In genomic region chr11:3575238-3575637, GRCm38 (mm10) we compare ENCODE assay signal across 9 mouse cellular contexts. TPM values are rescaled to one million over a fixed set of nuclear protein-coding genes. Genes with fewer than 3 reads are reported as not detected.
A peak's percentile ranks its signal among the peaks of the same experiment; 100 is the strongest.
DNase-seq lines count a peak whose midpoint lies in the region; ATAC-seq and TF ChIP-seq lines count a peak whose summit lies in the region.
"Had no signal": no experiment of that assay in that cellular context is flagged by ENCODE, and none has a peak within 500 bp of the region (broad histone marks: within the 10 kb centered on the region; RNA-seq: fewer than 3 reads in every experiment).

No protein-coding gene starts in this region.

- no peak overlapping the region for H3K4me3 ChIP-seq in liver, adult 2 months (ENCODE audit: insufficient read depth, low read depth, low read length)
- H3K4me3 ChIP-seq in liver, embryonic 12.5 days, result no peak overlapping the region
- no peak overlapping the region for H3K4me3 ChIP-seq in heart, embryonic 10.5 days
- H3K4me3 ChIP-seq in kidney, embryonic 16.5 days (ENCODE audit: low read length), result no peak overlapping the region
- no peak overlapping the region for H3K4me3 ChIP-seq in small intestine, adult 2 months (ENCODE audit: low read depth, low read length)
- H3K4me3 ChIP-seq in thymus, adult 2 months (ENCODE audit: control insufficient read depth, insufficient read depth, low read length), result no peak overlapping the region

- H3K4me1 ChIP-seq in liver, adult 2 months (ENCODE audit: control insufficient read depth, insufficient read depth, low read length), result peaks cover 6% of the 10 kb centered on the region
- peaks cover 29% of the 10 kb centered on the region for H3K4me1 ChIP-seq in liver, embryonic 12.5 days
- peaks cover 25% of the 10 kb centered on the region for H3K4me1 ChIP-seq in heart, embryonic 10.5 days
- peaks cover 26% of the 10 kb centered on the region for H3K4me1 ChIP-seq in kidney, embryonic 16.5 days (ENCODE audit: insufficient read depth, low read length)
- H3K4me1 ChIP-seq in small intestine, adult 2 months (ENCODE audit: control insufficient read depth, insufficient read depth, insufficient read length, low read length), result peaks cover 10% of the 10 kb centered on the region
- 0 out of 2 replicates have a peak, but pooled peaks cover 3% of the 10 kb centered on the region for H3K4me1 ChIP-seq in thymus, adult 2 months (replicated peaks; ENCODE audit: control insufficient read depth, insufficient read depth, low read length)

- H3K36me3 ChIP-seq in liver, adult 2 months (ENCODE audit: control insufficient read depth, insufficient read depth, low read length), result no peaks in the 10 kb centered on the region
- H3K36me3 ChIP-seq in liver, embryonic 12.5 days, result no peaks in the 10 kb centered on the region
- no peaks in the 10 kb centered on the region for H3K36me3 ChIP-seq in heart, embryonic 10.5 days
- no peaks in the 10 kb centered on the region for H3K36me3 ChIP-seq in kidney, embryonic 16.5 days (ENCODE audit: insufficient read depth, low read length)
- no peaks in the 10 kb centered on the region for H3K36me3 ChIP-seq in small intestine, adult 2 months (ENCODE audit: control insufficient read depth, insufficient read depth, low read length)
- no peaks in the 10 kb centered on the region for H3K36me3 ChIP-seq in thymus, adult 2 months (ENCODE audit: control insufficient read depth, insufficient read depth, low read length)

- peak; percentile 34 for DNase-seq in liver, adult 2 months (ENCODE audit: extremely low read depth, low read depth, low spot score)
- DNase-seq in heart, embryonic 10.5 days (ENCODE audit: low spot score), result no peak
- DNase-seq in frontal cortex, postnatal 14 days (ENCODE audit: low spot score in 2 of 2), result no peak
- DNase-seq in natural killer cell, adult 2 months (ENCODE audit: low spot score in 2 of 2), result no peak
- no peak for DNase-seq in thymus, adult 2 months
- DNase-seq: retina, postnatal 1 day had no signal

- no peak for TF ChIP-seq POLR2A in liver, adult 2 months (IDR thresholded peaks at IDR 0.05; ENCODE audit: extremely low read depth, insufficient read depth, low read length)
- peak; percentile 12; the same call in 1 of the 2 replicates for TF ChIP-seq POLR2A in small intestine, adult 2 months (IDR thresholded peaks at IDR 0.05; ENCODE audit: low read depth, low read length)
- no peak for TF ChIP-seq POLR2A in thymus, adult 2 months (IDR thresholded peaks at IDR 0.05; ENCODE audit: control insufficient read depth, extremely low read depth, insufficient read depth, low read length, poor library complexity)

- H3K27me3 ChIP-seq in liver, adult 2 months (ENCODE audit: control insufficient read depth, insufficient read depth, low read length), result no peaks in the 10 kb centered on the region
- H3K27me3 ChIP-seq in liver, embryonic 12.5 days (replicated peaks), result no peaks in the 10 kb centered on the region
- H3K27me3 ChIP-seq in heart, embryonic 10.5 days (ENCODE audit: insufficient read depth, poor library complexity, severe bottlenecking), result no peaks in the 10 kb centered on the region
- no peaks in the 10 kb centered on the region for H3K27me3 ChIP-seq in kidney, embryonic 16.5 days (ENCODE audit: insufficient read depth, low read length)
- no peaks in the 10 kb centered on the region for H3K27me3 ChIP-seq in small intestine, adult 2 months (ENCODE audit: control insufficient read depth, insufficient read depth, low read length)
- no peaks in the 10 kb centered on the region for H3K27me3 ChIP-seq in thymus, adult 2 months (ENCODE audit: control insufficient read depth, insufficient read depth, low read length)

- no peak overlapping the region for H3K9ac ChIP-seq in liver, adult 2 months (ENCODE audit: low read depth, low read length)
- no peak overlapping the region for H3K9ac ChIP-seq in liver, embryonic 12.5 days
- peak overlapping the region; percentile 37; the same call in 1 of the 2 replicates for H3K9ac ChIP-seq in kidney, embryonic 16.5 days (replicated peaks; ENCODE audit: low read length)

- WGBS in liver, adult 2 months, result 39% methylated on average over 3 of the region's 3 CpGs
- 36% methylated on average over 3 of the region's 3 CpGs for WGBS in liver, embryonic 12.5 days (ENCODE audit: insufficient replicate concordance)
- 48% methylated on average over 3 of the region's 3 CpGs for WGBS in heart, embryonic 10.5 days
- WGBS in kidney, embryonic 16.5 days, result 33% methylated on average over 3 of the region's 3 CpGs
- WGBS in small intestine, adult 2 months, result 52% methylated on average over 3 of the region's 3 CpGs
- WGBS in thymus, adult 2 months, result 76% methylated on average over 3 of the region's 3 CpGs

- no peaks in the 10 kb centered on the region for H3K9me3 ChIP-seq in liver, embryonic 12.5 days (replicated peaks)
- H3K9me3 ChIP-seq in heart, embryonic 10.5 days, result no peaks in the 10 kb centered on the region
- H3K9me3 ChIP-seq in kidney, embryonic 16.5 days (ENCODE audit: low read length), result no peaks in the 10 kb centered on the region

- H3K27ac ChIP-seq in liver, adult 2 months (replicated peaks; ENCODE audit: insufficient read depth, low read depth, low read length), result no peak overlapping the region
- no peak overlapping the region for H3K27ac ChIP-seq in liver, embryonic 12.5 days
- peak overlapping the region; percentile 57; the same call in 1 of the 2 replicates for H3K27ac ChIP-seq in heart, embryonic 10.5 days
- peak overlapping the region; percentile 90 for H3K27ac ChIP-seq in kidney, embryonic 16.5 days (ENCODE audit: low read length)
- peak overlapping the region; percentile 49 for H3K27ac ChIP-seq in small intestine, adult 2 months (ENCODE audit: insufficient read depth, low read depth, low read length)
- no peak overlapping the region for H3K27ac ChIP-seq in thymus, adult 2 months (ENCODE audit: control insufficient read depth, insufficient read depth, low read length)

- ATAC-seq in liver, embryonic 12.5 days, result no peak
- ATAC-seq in kidney, embryonic 16.5 days (ENCODE audit: low FRiP score, low TSS enrichment), result peak; percentile 74

- H3K4me2 ChIP-seq in liver, embryonic 12.5 days, result no peak overlapping the region
- no peak overlapping the region for H3K4me2 ChIP-seq in kidney, embryonic 16.5 days (replicated peaks; ENCODE audit: low read depth, low read length)

- no peak for TF ChIP-seq CTCF in liver, adult 2 months (IDR thresholded peaks at IDR 0.05; ENCODE audit: low read depth, low read length)
- no peak for TF ChIP-seq CTCF in small intestine, adult 2 months (IDR thresholded peaks at IDR 0.05; ENCODE audit: extremely low read depth, insufficient read length, insufficient replicate concordance, low read depth, low read length)
- no peak for TF ChIP-seq CTCF in thymus, adult 2 months (IDR thresholded peaks at IDR 0.05; ENCODE audit: borderline replicate concordance, control insufficient read depth, extremely low read depth, insufficient read depth, low read length, poor library complexity)

- no peaks in the 10 kb centered on the region for H3K79me2 ChIP-seq in liver, adult 2 months (ENCODE audit: control insufficient read depth, insufficient read depth, low read length)

RNA-seq across cellular contexts. Expression of gene Smtn, which starts 34.8 kb away (rescaled TPM):
- total RNA-seq in liver, adult 2 months (2014; rRNA removed), result 2.2 and 4.4 TPM in 2 replicates
- polyA plus RNA-seq in liver, adult 2 months (2012; rRNA removed), result 2.8 and 2.9 TPM in 2 replicates
- 16.9 and 18.2 TPM in 2 replicates for polyA plus RNA-seq in liver, embryonic 12.5 days (2016; fragmentation: Nextera tagmentation; extraction: Ambion mirVana)
- 69.5 and 91.2 TPM in 2 replicates for polyA plus RNA-seq in heart, embryonic 10.5 days (2016; fragmentation: Nextera tagmentation; extraction: Ambion mirVana)
- polyA plus RNA-seq in kidney, embryonic 16.5 days (2015; fragmentation: Nextera tagmentation; extraction: Ambion mirVana), result 110 and 116 TPM in 2 replicates
- 46.4 and 54.0 TPM in 2 replicates for polyA plus RNA-seq in small intestine, adult 2 months (2012; rRNA removed)
- polyA plus RNA-seq in thymus, adult 2 months (2012; rRNA removed), result 20.8 and 21.2 TPM in 2 replicates

Comparison
In these comparisons a context has a peak if more than half of its experiments do, and no peak if none do; other contexts are left out.
1. H3K27ac ChIP-seq: peak in heart, embryonic 10.5 days (single experiment), kidney, embryonic 16.5 days (single experiment) and small intestine, adult 2 months (single experiment); none in liver, adult 2 months (single experiment), liver, embryonic 12.5 days (single experiment) and thymus, adult 2 months (single experiment).